Mouse (Mus musculus) induced T-regulatory cell, adult 2 months (primary cell): ENCODE measurements around the gene Ebpl.

ENCODE experiments used
- DNase-seq: peaks from one replicate; pipeline ENCODE4 v3.0.0-alpha.2; 2012; ENCODE audit warnings: low read depth

Gene Ebpl

DNA sequence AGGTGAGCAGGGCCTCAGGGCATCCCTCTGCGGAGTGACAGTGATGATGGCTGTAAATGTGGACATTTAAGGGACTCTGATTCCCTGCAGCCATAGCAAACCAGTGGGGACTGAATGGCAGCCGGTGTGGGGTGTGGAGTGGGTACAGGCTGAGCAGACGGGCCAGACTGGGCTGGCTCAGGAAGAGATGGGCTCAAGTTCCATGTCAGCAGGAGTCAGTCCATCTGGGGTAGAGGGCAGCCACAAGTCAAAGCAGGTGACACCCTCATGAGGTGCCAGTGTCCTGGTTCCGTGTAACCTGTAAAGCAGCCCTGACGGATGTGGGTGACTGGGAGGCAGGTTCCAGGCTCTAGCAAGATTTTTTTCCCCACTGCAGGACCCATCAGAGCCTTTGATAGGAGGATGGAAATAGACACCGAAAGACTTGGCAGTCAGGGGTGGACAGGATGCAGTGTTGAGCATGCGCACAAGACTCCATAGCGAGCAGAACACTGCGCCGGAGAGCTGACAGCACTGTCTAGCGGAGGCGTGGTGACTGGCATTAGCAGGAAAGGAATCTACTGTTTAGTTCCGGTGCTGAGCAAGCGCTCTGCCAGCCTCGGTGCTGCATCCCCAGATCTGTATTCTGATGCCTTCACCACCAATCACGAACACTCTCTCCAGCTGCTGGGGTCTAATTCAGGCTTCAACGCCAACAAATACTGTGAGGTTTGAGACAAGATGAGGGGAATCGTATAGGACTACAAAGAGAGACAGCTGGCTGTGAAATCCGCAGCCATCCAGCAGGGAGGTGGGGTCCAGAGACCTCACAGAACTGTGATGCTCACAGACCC lies 32.4 kb downstream of the Ebpl start:
- DNase-seq: peak; percentile 91

GRCm38 (mm10) chr14:61327007-61327406 lies 33.2 kb downstream of the Ebpl start:
- peak; percentile 68 for DNase-seq

DNA sequence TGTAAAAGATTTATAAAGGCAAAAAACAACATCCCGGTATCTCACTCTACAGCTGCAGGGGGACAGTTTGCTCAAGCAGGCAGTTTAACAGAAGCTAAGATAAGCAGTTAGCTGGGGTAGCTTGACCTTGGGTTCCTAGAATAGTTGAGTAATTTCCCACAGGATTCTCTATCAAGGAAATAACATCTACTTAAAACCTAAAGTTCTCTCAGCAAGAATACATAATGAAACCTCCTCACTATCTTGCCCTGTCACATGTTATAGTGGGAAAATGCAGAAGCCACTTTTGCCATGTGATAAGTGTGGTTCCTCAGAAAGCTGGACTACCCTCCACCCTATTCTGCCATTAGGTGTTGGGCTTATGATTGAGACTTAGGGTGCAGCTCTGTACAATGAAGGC lies 37.5 kb downstream of the Ebpl start:
- DNase-seq: no peak

DNA sequence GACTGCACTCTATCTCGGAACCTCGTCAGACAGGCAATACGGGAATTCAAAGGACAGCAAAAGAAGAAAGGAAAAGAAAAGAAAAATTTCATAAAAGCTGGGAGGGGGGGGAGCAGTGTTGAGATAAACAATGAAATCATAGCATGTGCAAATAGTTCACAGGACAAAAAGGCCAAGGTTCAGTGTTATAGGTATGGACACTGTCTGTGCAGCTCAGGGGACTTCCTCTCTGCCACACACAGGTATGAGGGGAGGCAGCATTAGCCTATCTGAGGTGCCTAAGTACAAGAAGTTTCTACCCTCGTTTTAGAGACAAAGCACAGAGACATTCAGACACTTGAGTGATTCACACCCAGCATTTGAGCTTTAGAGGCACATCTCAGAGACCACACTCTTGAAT lies 39.0 kb downstream of the Ebpl start:
- DNase-seq: no peak

GRCm38 (mm10) chr14:61320765-61321164 lies 39.5 kb downstream of the Ebpl start:
- no peak for DNase-seq

DNA sequence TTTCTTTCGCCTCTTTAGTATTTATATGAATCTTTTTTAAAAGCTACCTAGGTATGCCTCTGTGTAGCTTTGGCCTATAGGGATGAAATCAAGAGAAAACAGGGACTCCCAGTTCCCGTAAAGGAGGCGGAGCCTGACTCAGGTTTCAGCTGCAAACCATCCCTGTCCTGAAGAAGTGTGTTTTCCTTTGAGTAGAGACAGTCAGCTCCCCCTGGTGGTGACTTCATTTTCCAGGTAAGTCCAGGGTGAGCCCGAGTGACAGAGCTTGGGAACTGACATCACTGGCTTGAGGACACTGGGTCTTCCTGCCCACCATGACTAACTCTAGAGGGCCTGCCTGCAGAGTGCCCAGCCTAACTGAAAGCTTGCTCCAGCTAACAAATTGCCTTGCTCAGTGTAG lies 43.4 kb downstream of the Ebpl start:
- peak; percentile 76 for DNase-seq

GRCm38 (mm10) chr14:61310963-61311362 lies 49.3 kb downstream of the Ebpl start:
- DNase-seq: no peak

DNA sequence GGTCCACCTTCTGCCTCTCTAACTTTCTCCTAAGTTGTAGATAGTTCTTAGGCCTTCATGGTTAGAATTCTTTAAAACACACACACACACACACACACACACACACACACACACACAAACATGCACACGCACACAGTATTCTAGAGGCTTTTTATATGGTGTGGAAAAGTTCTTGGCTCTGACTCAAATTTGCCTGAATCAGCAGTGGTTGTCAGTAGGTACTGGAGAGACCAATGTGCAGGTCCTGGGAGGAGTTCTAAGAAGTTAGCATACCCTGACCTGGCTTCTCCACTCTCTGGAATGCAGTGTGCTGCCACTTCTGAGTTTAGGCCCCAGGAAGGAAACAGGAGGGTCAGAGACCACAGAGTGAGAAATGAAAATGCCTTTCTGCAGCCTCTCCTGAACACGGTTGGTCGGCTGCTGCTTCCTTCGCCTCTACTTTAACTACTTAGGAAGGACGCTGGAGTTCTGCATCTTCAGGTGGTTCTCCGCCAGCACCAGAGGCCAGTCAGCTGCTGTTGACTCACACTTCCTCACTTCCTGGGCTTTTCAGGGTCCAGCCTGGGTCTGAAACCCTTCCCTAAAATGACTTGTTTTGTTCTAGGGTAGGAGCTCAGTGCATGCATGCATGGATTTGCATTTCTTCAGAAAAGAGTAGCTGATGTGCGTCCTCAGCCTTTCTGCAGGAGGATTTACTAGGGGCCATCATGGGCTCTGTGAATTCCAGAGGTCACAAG lies 50.0 kb downstream of the Ebpl start:
- no peak for DNase-seq

GRCm38 (mm10) chr14:61309593-61309992 lies 50.6 kb downstream of the Ebpl start, which contains the start of gene Arl11:
Gene Arl11, plus strand, starts transcription at chr14:61309753.
- peak; percentile 38 for DNase-seq

- no peak for DNase-seq
Measured at GRCm38 (mm10) chr14:61303969-61304609, 56.1 kb downstream of the Ebpl start.

GRCm38 (mm10) chr14:61302428-61302827 lies 57.8 kb downstream of the Ebpl start:
- no peak for DNase-seq

- no peak for DNase-seq
Measured at GRCm38 (mm10) chr14:61301323-61301722, 58.9 kb downstream of the Ebpl start.

- no peak for DNase-seq
Measured at GRCm38 (mm10) chr14:61299810-61300209, 60.4 kb downstream of the Ebpl start.

DNA sequence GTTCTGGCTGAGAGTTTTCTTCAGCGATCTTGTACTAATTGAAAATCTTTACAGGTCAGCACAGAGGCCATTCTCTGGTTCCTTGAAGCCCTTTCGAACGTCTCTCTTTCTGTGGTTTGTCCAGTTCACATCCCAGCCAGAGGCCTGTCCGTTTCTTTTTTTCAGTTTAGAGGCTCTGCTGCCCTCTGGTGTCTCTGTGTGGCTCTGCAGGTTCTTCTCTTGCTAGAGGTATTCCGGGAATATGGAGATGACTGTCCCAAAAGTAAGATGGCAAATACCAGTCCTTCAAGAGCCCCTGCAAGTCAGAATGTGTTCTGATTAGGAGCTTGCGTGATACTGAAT lies 65.5 kb downstream of the Ebpl start:
- peak; percentile 68 for DNase-seq

DNA sequence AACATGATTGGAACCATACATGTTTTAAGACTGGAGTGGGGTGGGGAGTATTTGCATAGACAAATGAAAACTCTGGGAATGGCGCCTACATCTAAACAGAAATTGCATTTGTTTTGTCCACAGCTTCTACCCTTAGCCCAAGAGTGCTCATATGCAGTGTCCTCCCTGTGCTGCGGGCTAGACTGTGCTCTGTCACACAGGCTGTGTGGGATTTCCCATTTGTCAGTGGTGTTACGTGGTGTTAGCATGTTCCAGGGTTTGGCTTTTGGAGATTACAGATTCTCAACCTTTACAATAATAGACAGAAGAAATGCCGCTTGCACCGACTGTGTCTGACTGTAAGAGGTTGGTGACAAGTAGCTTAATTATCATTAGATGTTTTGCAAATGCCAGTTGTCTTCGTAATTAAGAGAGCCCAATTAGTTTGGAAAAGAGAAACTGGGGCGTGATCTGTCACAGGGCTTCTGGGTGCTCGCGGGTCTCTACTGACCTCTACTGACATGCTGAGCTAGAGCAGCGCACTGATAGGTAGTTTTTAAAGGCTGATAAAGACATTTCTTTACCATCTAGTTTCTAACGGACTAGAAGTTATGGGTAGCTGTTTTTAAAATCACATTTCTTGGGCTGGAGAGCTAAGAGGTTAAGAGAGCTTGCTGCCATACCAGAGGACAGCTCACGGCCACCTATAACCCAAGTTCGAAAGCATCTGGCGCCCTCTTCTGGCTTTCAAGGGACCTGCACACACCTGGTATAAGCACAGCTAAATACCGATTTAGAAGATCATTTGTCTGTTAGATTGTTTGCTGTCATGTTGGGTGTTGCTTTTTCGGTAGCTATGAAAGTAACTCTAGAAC lies 66.1 kb downstream of the Ebpl start:
- peak; percentile 77 for DNase-seq

- DNase-seq: no peak
Measured at GRCm38 (mm10) chr14:61290664-61291063, 69.6 kb downstream of the Ebpl start.

DNA sequence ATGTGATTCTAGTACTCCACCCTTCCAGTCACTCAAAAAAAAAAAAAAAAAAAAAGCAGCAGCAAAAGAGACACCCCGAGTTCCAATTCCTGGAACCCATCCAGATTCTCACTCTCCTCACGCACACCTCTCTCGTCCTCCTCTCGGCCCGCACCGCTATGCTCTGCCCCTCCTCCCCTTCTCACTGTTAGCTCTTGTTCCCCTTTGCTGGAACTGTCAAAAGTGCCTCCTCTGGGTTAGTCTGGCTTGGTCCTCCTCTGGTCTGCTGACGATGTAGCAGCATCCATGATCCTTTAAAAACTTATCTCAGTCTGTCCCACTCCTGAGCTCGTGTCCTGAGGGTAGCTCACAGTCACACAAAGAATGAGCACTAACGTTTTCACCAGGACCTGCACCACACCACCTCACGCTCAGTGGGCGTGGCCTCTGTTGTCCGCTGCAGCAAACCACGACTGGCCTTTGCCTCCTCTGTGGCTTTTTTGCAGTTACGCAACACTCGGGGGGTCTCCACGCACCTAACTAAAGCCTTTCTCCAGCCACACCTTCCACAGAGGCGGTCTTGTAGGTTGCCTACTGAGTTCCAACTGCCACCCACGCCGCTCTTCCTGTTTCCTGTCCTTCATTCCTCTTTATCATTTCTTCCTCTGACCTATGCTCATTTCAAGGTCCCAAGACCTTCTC lies 71.5 kb downstream of the Ebpl start:
- DNase-seq: no peak
